Mouse (Mus musculus) spleen, adult 12 weeks (tissue): Measurements from ENCODE around the gene Chka.

ENCODE experiments used
- DNase-seq: peaks from one replicate; pipeline ENCODE4 v3.0.0; 2022; ENCODE audit warnings: low spot score

Gene Chka

GRCm38 (mm10) chr19:3916727-3917126 lies 65.2 kb downstream of the Chka start:
- no peak for DNase-seq

- no peak for DNase-seq
These were observed 68.4 kb downstream of the Chka start for GRCm38 (mm10) chr19:3919928-3920327.

GRCm38 (mm10) chr19:3922661-3923371 lies 71.2 kb downstream of the Chka start:
- no peak for DNase-seq

GRCm38 (mm10) chr19:3923586-3923985 lies 72.0 kb downstream of the Chka start:
- no peak for DNase-seq

GRCm38 (mm10) chr19:3924190-3924589 lies 72.6 kb downstream of the Chka start:
- DNase-seq = no peak

GRCm38 (mm10) chr19:3924868-3925267 lies 73.3 kb downstream of the Chka start:
- DNase-seq = no peak

- DNase-seq = no peak
These were observed 74.3 kb downstream of the Chka start for GRCm38 (mm10) chr19:3925859-3926258.

GRCm38 (mm10) chr19:3926279-3926678 lies 74.7 kb downstream of the Chka start:
- DNase-seq = no peak

- no peak for DNase-seq
These were observed 75.1 kb downstream of the Chka start for GRCm38 (mm10) chr19:3926685-3927084.

- no peak for DNase-seq
These were observed 76.4 kb downstream of the Chka start for GRCm38 (mm10) chr19:3927989-3928388.

GRCm38 (mm10) chr19:3928779-3929178 lies 77.2 kb downstream of the Chka start:
- DNase-seq = no peak

GRCm38 (mm10) chr19:3929211-3929941 lies 77.8 kb downstream of the Chka start, which contains the start of gene Aldh3b1:
Gene Aldh3b1, minus strand, starts transcription at chr19:3929808.
- no peak for DNase-seq

GRCm38 (mm10) chr19:3930262-3931057 lies 78.9 kb downstream of the Chka start:
- DNase-seq = no peak

GRCm38 (mm10) chr19:3931716-3932115 lies 80.1 kb downstream of the Chka start:
- DNase-seq = no peak

GRCm38 (mm10) chr19:3935032-3935895 lies 83.7 kb downstream of the Chka start, which contains the start of gene Unc93b1:
Gene Unc93b1, plus strand, starts transcription at chr19:3935186.
- DNase-seq = peak; percentile 41

- DNase-seq = no peak
These were observed 84.6 kb downstream of the Chka start for GRCm38 (mm10) chr19:3935896-3936850.

GRCm38 (mm10) chr19:3942315-3942714 lies 90.7 kb downstream of the Chka start:
- DNase-seq = no peak

- peak; percentile 67 for DNase-seq
These were observed 91.6 kb downstream of the Chka start for GRCm38 (mm10) chr19:3942986-3943735.
